Mouse (Mus musculus): Measurements from ENCODE around the gene Rpl22. TPM values are rescaled to one million over a fixed set of nuclear protein-coding genes. Genes with fewer than 3 reads are reported as not detected.

Gene Rpl22
- polyA plus RNA-seq, 1 experiment from 2014 or later, result 470 TPM

- Histone ChIP-seq H3K9ac (ENCODE audit: low read depth, low read length) (no peak overlapping the region), H3K4me3 (ENCODE audit: low read depth, low read length) (no peak overlapping the region), H3K9me3 (ENCODE audit: control insufficient read depth, low read length) (no peaks in the 10 kb centered on the region), H3K4me1 (ENCODE audit: control insufficient read depth, insufficient read depth, low read length) (no peaks in the 10 kb centered on the region), H3K27me3 (replicated peaks; ENCODE audit: control insufficient read depth, insufficient read depth, low read length) (no peaks in the 10 kb centered on the region), H3K27ac (replicated peaks; ENCODE audit: low read depth, low read length) (no peak overlapping the region), H3K36me3 (ENCODE audit: control insufficient read depth, insufficient read depth, low read length) (no peaks in the 10 kb centered on the region), H3K4me2 (ENCODE audit: low read depth, low read length) (no peak overlapping the region)
- ATAC-seq (ENCODE audit: low read depth) (no peak), DNase-seq (ENCODE audit: low spot score) (no peak)
- 83% methylated on average over 16 of the region's 17 CpGs for WGBS
Measured at GRCm38 (mm10) chr4:152382528-152383252, 57.1 kb downstream of the Rpl22 start.

Other genes starting within 250 kb of the Rpl22 start
- gene Tnfrsf25, start 209.8 kb upstream of the Rpl22 start, polyA plus RNA-seq (2014; fragmentation: Nextera tagmentation; extraction: Ambion mirVana), result 0.65 and 1.4 TPM in 2 replicates
- 4.2 and 4.4 TPM in 2 replicates for gene Espn, start 173.4 kb upstream of the Rpl22 start, polyA plus RNA-seq (2014; fragmentation: Nextera tagmentation; extraction: Ambion mirVana)
- gene Hes2, start 166.9 kb upstream of the Rpl22 start, polyA plus RNA-seq (2014; fragmentation: Nextera tagmentation; extraction: Ambion mirVana), result 0.25 and 0.43 TPM in 2 replicates
- 70.1 and 71.8 TPM in 2 replicates for gene Acot7, start 147.6 kb upstream of the Rpl22 start, polyA plus RNA-seq (2014; fragmentation: Nextera tagmentation; extraction: Ambion mirVana)
- 36.7 and 40.7 TPM in 2 replicates for gene Gpr153, start 51.5 kb upstream of the Rpl22 start, polyA plus RNA-seq (2014; fragmentation: Nextera tagmentation; extraction: Ambion mirVana)
- gene Hes3, start 34.1 kb upstream of the Rpl22 start, polyA plus RNA-seq (2014; fragmentation: Nextera tagmentation; extraction: Ambion mirVana), result not detected in 2 replicates
- 25.1 and 26.9 TPM in 2 replicates for gene Icmt, start 28.5 kb upstream of the Rpl22 start, polyA plus RNA-seq (2014; fragmentation: Nextera tagmentation; extraction: Ambion mirVana)
- 0.56 and 0.84 TPM in 2 replicates for gene Rnf207, start 6.7 kb upstream of the Rpl22 start, polyA plus RNA-seq (2014; fragmentation: Nextera tagmentation; extraction: Ambion mirVana)
- 1.4 and 2.0 TPM in 2 replicates for gene Chd5, start 12.9 kb downstream of the Rpl22 start, polyA plus RNA-seq (2014; fragmentation: Nextera tagmentation; extraction: Ambion mirVana)
- 3.4 and 4.5 TPM in 2 replicates for gene Nphp4, start 151.0 kb downstream of the Rpl22 start, polyA plus RNA-seq (2014; fragmentation: Nextera tagmentation; extraction: Ambion mirVana)
- 9.2 and 12.1 TPM in 2 replicates for gene Kcnab2, start 152.1 kb downstream of the Rpl22 start, polyA plus RNA-seq (2014; fragmentation: Nextera tagmentation; extraction: Ambion mirVana)